Mouse (Mus musculus): ENCODE data around the gene Gm13119.
"Not testable (repeated sequence)": the region's sequence is repeated elsewhere in the genome, so short reads cannot be mapped to it uniquely, and the experiment has no call there.

- not testable (repeated sequence) for TF ChIP-seq POLR2A (IDR thresholded peaks at IDR 0.05; ENCODE audit: control insufficient read depth, low read depth, low read length); CTCF (IDR thresholded peaks at IDR 0.05; ENCODE audit: control insufficient read depth, insufficient read depth, insufficient replicate concordance, low read depth, low read length)
Measured at GRCm38 (mm10) chr4:144312666-144313460, 44.9 kb upstream of the Gm13119 start.
